Mouse (Mus musculus): ENCODE data around the gene Sik3. TPM values are rescaled to one million over a fixed set of nuclear protein-coding genes. Genes with fewer than 3 reads are reported as not detected.

Gene Sik3
- polyA plus RNA-seq (2015; fragmentation: Nextera tagmentation; extraction: Ambion mirVana), result 5.5 and 5.6 TPM in 2 replicates

DNA sequence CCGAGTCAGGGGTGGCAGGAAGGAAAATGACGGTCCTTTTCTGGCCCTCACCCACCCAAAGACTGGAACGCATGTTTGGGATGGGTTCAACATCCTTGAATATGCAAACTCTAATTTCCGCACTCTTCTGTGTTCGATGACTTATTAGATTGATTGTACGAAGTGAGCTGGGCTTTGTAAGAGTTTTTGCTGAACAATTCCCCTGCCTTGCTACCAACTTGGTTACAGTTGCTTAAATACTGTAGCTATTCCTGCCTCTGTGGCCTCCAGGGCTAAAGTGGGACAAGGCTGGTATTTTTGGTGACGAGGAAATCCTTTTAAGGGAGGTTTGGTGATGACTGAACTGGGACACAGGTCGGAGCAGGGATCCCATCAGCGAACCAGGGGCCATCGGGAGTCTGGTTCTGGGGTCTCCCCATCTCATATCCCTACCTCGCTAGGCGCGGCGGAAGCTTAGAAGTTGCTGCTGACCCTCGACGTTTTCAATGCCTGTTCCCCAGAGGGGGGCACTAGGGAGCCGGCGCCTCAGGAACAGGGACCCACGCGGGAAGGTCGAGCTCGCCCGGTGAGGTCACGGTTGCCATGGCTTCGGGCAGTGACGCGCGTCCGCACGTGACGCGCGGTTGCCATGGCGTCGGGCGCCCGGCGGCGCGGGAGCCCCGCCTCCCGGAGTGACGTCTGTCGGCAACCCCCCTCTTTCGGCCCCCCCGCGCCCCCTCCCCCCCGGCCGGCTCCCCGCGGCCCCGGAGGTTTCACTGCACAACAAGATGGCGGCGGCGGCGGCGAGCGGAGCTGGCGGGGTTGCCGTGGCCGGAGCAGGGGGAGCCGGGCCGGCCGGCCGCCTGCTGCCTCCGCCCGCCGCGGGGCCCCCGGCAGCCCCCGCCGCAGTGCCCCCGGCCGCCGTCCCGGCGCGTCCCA lies at the start of gene Sik3, which contains the start of gene Pafah1b2:
Gene Sik3, plus strand, starts transcription at position 730 of the 918 bp plus-strand sequence.
Gene Pafah1b2, minus strand, starts transcription at position 600 of the 918 bp plus-strand sequence.
- Histone ChIP-seq H3K4me2 (peak within 1 kb of the TSS; percentile 69), H3K36me3 (no peaks in the 10 kb centered on the region), H3K4me1 (replicated peaks) (peaks cover 51% of the 10 kb centered on the region), H3K27ac (peak within 1 kb of the TSS; percentile 94), H3K9ac (peak within 1 kb of the TSS; percentile 98), H3K27me3 (no peaks in the 10 kb centered on the region), H3K4me3 (peak within 1 kb of the TSS; percentile 94), H3K9me3 (no peaks in the 10 kb centered on the region)
- WGBS, result 4% methylated on average over 56 of the region's 78 CpGs
- peak; percentile 89 for ATAC-seq (ENCODE audit: low FRiP score)

DNA sequence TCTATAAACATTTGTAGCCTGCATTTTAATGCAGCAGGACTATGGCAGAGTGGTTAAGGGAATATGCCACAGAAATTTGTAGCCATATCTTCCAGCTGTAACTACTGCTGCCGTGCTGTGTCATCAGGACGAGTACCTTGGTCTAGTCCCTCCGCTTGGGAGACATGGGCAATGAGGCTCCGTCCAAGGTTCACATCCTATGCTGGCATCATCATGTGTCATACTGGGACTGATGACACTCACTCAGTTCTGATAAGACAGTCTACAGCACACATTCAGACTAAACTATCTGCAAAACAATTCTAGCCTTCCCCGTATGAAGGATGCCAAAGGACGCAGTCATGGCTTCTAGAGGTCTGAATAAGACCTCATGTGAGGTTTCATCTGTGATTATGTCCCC lies 49.0 kb upstream of the Sik3 start:
- Histone ChIP-seq H3K4me1 (replicated peaks) (peaks cover 5% of the 10 kb centered on the region), H3K4me3 (no peak overlapping the region), H3K27ac (no peak overlapping the region), H3K27me3 (no peaks in the 10 kb centered on the region), H3K4me2 (no peak overlapping the region), H3K9me3 (no peaks in the 10 kb centered on the region), H3K9ac (no peak overlapping the region), H3K36me3 (peaks cover 78% of the 10 kb centered on the region)
- 95% methylated on average over 6 of the region's 6 CpGs for WGBS
- ATAC-seq (ENCODE audit: low FRiP score), result no peak

DNA sequence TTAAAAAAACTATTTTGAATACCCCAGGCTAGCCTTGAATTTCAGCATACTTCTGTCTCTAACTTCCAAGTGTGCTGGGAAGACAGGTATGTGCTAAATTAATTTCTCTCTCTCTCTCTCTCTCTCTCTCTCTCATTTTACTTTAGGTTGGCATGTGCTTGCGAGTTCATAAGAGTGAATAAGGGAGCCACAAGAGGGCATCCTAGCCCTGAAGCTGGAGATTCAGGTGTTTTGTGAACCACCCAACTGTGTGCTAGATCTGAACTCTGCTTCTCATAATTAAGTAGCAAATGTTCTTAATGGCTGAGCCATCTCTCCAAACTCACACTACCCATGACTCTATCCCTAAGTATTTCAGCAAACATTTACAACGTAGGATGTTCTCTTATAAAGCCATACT lies 35.7 kb upstream of the Sik3 start:
- 83% methylated on average over 2 of the region's 2 CpGs for WGBS
- no peak for ATAC-seq (ENCODE audit: low FRiP score)

DNA sequence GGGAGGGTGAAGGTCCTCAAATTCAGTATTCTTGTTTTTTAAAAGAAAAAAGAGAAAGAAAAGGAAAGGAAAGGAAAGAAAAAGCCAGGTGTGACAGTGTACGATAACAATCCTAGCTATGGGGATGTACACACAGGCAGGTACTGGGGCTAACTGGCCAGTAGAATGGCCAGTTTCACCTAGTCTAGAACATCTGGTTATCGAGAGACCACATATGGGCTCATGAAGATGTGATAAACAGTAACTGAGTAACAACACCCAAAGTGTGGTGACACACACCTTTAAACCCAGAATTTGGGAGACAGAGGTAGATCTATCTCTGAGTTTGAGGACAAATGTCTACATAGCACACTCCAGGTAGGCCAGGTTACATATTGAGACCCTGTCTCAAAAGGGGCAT lies 32.8 kb upstream of the Sik3 start:
- Histone ChIP-seq H3K9ac (no peak overlapping the region), H3K4me1 (replicated peaks) (peaks cover 47% of the 10 kb centered on the region), H3K27ac (no peak overlapping the region), H3K4me2 (no peak overlapping the region; the same call in 1 of the 2 replicates), H3K36me3 (peaks cover 13% of the 10 kb centered on the region), H3K9me3 (no peaks in the 10 kb centered on the region), H3K27me3 (no peaks in the 10 kb centered on the region), H3K4me3 (no peak overlapping the region)
- ATAC-seq (ENCODE audit: low FRiP score), result no peak
- WGBS, result 95% methylated on average over 2 of the region's 2 CpGs

More for the DNA sequence above, 35.7 kb upstream of the Sik3 start:
- Histone ChIP-seq H3K36me3 (peaks cover 39% of the 10 kb centered on the region), H3K4me2 (no peak overlapping the region), H3K27me3 (no peaks in the 10 kb centered on the region), H3K4me3 (no peak overlapping the region), H3K4me1 (replicated peaks) (peaks cover 27% of the 10 kb centered on the region), H3K9ac (no peak overlapping the region), H3K9me3 (no peaks in the 10 kb centered on the region), H3K27ac (no peak overlapping the region)

DNA sequence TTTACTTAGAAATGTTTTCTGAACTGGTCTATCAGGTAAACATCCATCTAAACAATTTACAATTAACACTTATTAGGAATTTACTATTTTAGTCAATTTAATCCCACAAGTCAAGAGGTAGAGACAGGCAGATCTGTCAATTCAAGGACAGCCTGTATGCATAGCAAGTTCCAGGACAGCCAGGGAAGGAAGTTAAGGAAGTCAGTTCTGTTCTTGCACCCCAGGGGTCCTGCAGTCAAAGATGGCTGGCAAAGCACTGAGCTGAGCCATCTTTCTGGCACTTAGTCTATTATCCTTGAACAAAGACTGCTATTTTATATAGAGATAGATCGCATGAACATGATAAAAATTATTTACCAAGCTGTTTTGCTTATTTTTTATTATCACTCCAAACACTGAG lies 32.0 kb upstream of the Sik3 start:
- no peak overlapping the region for H3K4me3 ChIP-seq
- no peak overlapping the region for H3K9ac ChIP-seq
- H3K36me3 ChIP-seq, result peaks cover 7% of the 10 kb centered on the region
- no peaks in the 10 kb centered on the region for H3K9me3 ChIP-seq
- H3K4me2 ChIP-seq, result no peak overlapping the region
- no peak for ATAC-seq (ENCODE audit: low FRiP score)
- H3K4me1 ChIP-seq (replicated peaks), result peaks cover 49% of the 10 kb centered on the region
- H3K27ac ChIP-seq, result no peak overlapping the region
- no peaks in the 10 kb centered on the region for H3K27me3 ChIP-seq
- 95% methylated on average over 1 of the region's 1 CpGs for WGBS

DNA sequence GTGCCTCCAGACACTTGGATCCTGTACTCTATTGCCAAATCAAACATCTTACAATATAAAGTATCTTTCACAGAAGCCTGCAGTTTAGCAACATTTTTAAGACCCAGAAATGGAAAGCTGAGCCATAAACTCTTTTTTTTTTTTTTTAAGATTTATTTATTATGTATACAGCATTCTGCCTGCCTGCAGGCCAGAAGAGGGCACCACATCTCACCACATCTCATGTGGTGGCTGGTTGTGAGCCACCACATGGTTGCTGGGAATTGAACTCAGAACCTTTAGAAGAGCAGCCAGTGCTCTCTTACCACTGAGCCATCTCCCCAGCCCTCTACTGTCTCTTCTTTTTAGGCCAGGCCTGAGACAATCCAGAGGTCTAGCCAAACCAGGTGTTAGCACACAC lies 31.3 kb upstream of the Sik3 start:
- ATAC-seq (ENCODE audit: low FRiP score), result no peak
- Histone ChIP-seq H3K4me2 (peak overlapping the region; percentile 27; the same call in 1 of the 2 replicates), H3K27me3 (no peaks in the 10 kb centered on the region), H3K4me3 (no peak overlapping the region), H3K9me3 (no peaks in the 10 kb centered on the region), H3K36me3 (peaks cover 3% of the 10 kb centered on the region; the same call in 1 of the 2 replicates), H3K9ac (no peak overlapping the region), H3K27ac (no peak overlapping the region), H3K4me1 (replicated peaks) (peaks cover 54% of the 10 kb centered on the region)

DNA sequence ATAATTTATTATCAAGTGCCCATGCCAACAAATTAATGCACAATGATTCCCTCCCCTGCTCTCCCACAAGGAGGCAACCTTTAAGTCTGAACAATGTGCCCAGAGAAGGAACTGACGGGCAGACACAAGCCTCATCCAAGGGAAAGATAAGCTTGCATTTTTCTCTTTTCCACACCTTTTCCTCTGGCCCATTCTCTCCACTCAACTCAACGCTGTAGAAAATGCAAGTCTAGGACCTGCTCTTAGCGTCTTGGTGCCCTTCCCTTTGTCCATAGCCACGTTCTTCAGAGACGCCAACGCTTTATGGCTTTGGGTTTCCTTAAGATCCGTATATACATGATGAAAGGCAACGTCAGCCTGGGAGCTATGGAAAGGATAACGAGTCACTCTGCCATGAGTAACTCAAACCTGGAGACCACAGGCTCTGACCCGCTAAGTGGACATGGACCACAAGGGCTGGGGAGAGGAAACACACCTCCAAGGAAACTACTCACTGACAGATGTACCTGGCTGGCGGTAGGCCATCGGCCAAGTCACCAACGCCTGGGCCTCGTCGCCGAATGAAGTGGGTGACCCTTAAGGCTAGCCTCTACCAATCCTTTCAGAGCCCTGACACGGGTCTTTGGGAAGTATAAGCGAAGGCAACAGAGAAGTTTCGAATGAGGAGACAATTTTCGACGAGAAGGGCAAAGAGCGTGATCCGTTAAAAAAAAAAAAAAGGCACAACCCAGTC lies 28.8 kb upstream of the Sik3 start:
- Histone ChIP-seq H3K4me2 (peak overlapping the region; percentile 94), H3K27ac (peak overlapping the region; percentile 97), H3K4me3 (peak overlapping the region; percentile 98), H3K9ac (peak overlapping the region; percentile 97), H3K4me1 (replicated peaks) (peaks cover 46% of the 10 kb centered on the region), H3K36me3 (no peaks in the 10 kb centered on the region), H3K9me3 (no peaks in the 10 kb centered on the region), H3K27me3 (no peaks in the 10 kb centered on the region)
- peak; percentile 8; the same call in 1 of the 2 replicates for ATAC-seq (ENCODE audit: low FRiP score)
- under 1% methylated on average over 23 of the region's 23 CpGs for WGBS

DNA sequence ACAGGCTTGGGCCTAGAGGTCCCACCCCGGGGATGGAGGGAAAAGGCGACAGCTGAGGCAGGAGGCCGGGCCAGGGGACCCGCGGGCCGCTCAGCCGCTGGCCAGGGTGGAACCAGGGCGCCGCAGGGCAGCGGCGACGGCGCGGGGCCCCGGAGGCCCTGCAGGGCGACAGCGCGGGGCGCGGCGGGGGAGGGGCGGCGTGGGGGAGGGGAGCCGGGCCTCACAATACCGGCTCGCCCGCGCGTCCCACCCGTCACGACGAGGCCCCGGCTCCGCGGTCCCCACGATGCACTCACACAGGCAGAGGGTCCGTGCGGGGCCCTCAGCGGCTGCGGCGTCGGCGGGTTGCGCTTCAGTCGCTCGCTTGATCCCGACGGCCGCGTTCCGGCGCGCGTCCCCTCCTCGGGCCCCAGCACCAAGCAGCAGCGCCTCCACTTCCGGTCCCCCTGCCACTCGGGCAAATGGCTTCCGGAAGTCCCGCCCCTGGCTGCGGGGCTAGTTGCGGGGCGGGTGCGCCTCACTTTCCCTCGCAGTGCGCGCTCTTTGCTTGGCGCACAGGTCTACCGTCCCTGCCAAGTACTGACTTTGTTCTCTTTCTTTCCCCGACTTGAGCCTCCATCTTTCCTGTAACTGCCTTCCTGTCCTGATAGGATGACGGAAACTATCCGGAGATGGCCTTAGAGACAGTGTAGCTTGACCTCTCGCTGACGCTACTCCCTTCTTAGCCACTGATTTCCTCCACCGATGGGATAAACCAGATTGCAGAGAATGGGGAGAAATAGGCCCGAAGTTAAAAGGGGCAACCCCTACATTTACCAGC lies 28.0 kb upstream of the Sik3 start:
- ATAC-seq (ENCODE audit: low FRiP score), result peak; percentile 95
- peak overlapping the region; percentile 98 for H3K4me3 ChIP-seq
- no peaks in the 10 kb centered on the region for H3K36me3 ChIP-seq
- H3K9me3 ChIP-seq, result no peaks in the 10 kb centered on the region
- peaks cover 46% of the 10 kb centered on the region for H3K4me1 ChIP-seq (replicated peaks)
- no peaks in the 10 kb centered on the region for H3K27me3 ChIP-seq
- peak overlapping the region; percentile 97 for H3K9ac ChIP-seq
- peak overlapping the region; percentile 97 for H3K27ac ChIP-seq
- peak overlapping the region; percentile 94 for H3K4me2 ChIP-seq
- under 1% methylated on average over 49 of the region's 76 CpGs for WGBS

DNA sequence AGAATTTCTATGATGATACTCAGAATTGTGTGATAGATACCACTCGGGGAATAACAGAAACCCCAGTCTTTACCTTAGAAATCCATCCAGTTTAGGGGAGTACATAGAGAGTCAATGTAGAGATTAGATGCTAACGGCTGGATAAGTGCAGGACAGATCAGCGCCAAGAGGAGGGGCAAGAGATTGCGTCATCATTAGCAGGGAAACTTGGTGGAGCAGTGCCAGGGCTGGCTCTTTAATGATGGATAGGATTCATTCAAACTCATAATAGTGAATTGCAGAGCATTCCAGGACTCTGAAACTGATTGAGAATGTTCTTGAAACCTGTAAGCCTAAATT lies 27.4 kb upstream of the Sik3 start:
- whole genome bisulfite sequencing, result 2% methylated on average over 4 of the region's 4 CpGs
- peak overlapping the region; percentile 94 for H3K4me2 ChIP-seq
- peak; percentile 82 for ATAC-seq (ENCODE audit: low FRiP score)

DNA sequence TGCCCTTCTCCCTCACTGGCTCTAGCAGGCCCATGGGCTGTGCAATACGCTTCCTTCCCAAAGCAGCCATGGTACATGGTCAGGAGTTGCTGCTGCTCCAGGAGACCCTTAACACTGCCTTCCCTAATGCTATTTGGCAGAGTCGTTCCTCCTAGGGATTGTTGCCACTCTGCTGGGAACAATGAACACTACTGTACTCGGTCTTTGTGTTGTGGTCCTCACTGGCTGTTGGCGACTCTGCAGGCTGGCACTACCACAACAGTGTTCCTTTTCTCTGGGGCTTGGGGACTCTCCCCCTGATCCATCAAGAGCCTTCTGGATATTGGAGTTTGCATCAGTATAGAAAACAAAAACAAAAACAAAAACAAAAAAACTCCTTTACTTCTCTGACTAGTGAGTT lies 13.6 kb upstream of the Sik3 start:
- H3K4me2 ChIP-seq, result no peak overlapping the region
- H3K27me3 ChIP-seq, result no peaks in the 10 kb centered on the region
- no peak overlapping the region for H3K9ac ChIP-seq
- no peaks in the 10 kb centered on the region for H3K9me3 ChIP-seq
- H3K36me3 ChIP-seq, result no peaks in the 10 kb centered on the region
- no peak overlapping the region for H3K4me3 ChIP-seq
- no peak for ATAC-seq (ENCODE audit: low FRiP score)
- H3K27ac ChIP-seq, result no peak overlapping the region
- no peaks in the 10 kb centered on the region; the same call in 1 of the 2 replicates for H3K4me1 ChIP-seq (replicated peaks)
- 65% methylated on average over 4 of the region's 4 CpGs for WGBS

More for the DNA sequence above, 27.4 kb upstream of the Sik3 start:
- Histone ChIP-seq H3K36me3 (no peaks in the 10 kb centered on the region), H3K4me3 (peak overlapping the region; percentile 98), H3K27ac (peak overlapping the region; percentile 97), H3K4me1 (replicated peaks) (peaks cover 40% of the 10 kb centered on the region), H3K9ac (peak overlapping the region; percentile 97), H3K27me3 (no peaks in the 10 kb centered on the region), H3K9me3 (no peaks in the 10 kb centered on the region)

DNA sequence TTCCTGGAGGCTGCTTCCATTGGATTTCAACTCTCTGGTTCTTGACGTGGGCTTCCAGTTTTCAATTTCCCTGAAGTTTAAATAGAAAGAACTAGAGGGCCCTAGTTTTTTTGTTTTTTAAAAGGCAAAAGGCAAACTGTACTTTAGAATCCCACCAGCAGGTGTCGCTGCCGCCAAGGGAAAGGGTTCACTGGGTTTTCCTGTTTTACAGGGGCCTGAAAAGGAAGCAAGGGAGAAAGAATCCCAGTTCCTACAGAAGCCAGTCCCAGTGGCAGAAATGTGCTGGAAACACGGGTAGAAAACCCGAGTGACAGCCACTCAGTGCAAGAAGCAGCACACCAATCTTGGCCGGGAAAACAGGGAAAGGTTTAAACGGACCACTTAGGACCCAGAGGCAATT lies 8.9 kb upstream of the Sik3 start:
- Histone ChIP-seq H3K4me2 (no peak overlapping the region), H3K4me3 (no peak overlapping the region), H3K36me3 (no peaks in the 10 kb centered on the region), H3K4me1 (replicated peaks) (no peaks in the 10 kb centered on the region; the same call in 1 of the 2 replicates), H3K27me3 (no peaks in the 10 kb centered on the region), H3K9me3 (no peaks in the 10 kb centered on the region), H3K27ac (no peak overlapping the region), H3K9ac (no peak overlapping the region)
- WGBS, result 11% methylated on average over 7 of the region's 7 CpGs
- no peak for ATAC-seq (ENCODE audit: low FRiP score)

DNA sequence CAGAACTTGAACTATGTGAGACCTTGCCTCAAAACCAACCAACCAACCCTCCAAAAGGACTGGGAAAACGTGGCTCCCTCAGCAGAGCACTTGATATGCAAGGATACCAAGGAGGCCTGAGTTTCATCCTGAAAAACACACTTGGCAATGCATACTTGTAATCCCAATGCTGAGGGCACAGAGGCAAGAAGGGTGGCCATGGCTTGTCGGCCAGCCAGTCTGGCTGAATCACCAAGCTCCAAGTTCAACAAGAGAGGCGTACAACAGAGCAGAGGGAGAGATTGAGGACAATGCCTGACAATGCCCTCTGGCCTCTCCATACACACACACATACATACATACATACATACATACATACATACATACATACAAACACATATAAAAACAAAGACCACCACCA lies 8.1 kb upstream of the Sik3 start:
- Histone ChIP-seq H3K9ac (no peak overlapping the region), H3K9me3 (no peaks in the 10 kb centered on the region), H3K4me2 (no peak overlapping the region), H3K4me1 (replicated peaks) (no peaks in the 10 kb centered on the region; the same call in 1 of the 2 replicates), H3K4me3 (no peak overlapping the region), H3K36me3 (no peaks in the 10 kb centered on the region), H3K27me3 (no peaks in the 10 kb centered on the region), H3K27ac (no peak overlapping the region)
- no peak for ATAC-seq (ENCODE audit: low FRiP score)
- WGBS, result 64% methylated on average over 3 of the region's 3 CpGs
